Mouse (Mus musculus): Measurements from ENCODE around the gene Kif2a.

DNA sequence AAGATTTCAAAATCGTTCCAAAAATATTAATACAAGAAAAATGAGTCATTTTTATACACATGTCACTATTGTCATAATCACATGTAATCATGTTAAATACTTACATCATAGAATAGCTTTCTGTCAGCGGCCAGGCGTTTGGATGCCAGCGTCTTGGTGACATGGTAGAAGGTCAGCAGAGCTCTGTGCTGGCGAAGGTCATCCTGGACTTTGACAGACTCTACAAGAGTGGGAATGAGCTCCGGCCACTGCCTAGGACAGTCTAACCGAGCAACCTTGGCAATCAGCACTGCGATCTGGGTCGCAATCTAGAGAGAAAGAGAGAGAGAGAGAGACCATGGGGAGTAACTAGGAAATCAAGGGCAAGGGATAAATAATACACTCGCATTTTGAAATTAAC, 111.8 kb downstream of the Kif2a start:
- TF ChIP-seq CTCF (IDR thresholded peaks at IDR 0.05; ENCODE audit: extremely low read depth, insufficient read depth, low read length) (no peak), POLR2A (IDR thresholded peaks at IDR 0.05; ENCODE audit: extremely low read depth, insufficient read depth, low read length) (no peak)

Measured in cortical plate, adult 2 months (tissue).